Mouse (Mus musculus): ENCODE measurements at regions not wholly inside any gene's neighbourhood (a gene's known extent, or its start where the extent isn't known, plus 50 kb on each side); places are given as distances from the start of the nearest gene placed in this dataset.

DNA sequence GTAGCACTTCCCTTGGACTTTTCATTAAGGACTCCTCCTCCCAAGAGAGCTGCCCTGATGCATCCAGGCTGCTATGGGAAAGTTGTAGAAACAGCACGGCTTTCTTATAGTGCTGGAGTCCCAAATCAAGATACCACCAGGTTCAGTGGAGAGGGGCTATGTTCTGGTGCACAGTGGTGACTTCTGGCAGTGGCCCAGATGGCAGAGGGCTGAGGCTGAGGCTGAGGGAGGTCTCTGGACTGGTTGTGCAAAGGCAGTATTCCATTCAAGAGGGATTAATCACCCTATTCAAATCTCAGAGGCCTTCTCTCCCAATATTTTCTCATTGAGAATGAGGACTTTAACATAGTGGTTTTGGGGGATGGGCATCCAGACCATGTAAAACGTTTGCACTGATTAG, 82.3 kb upstream of the Mki67 start:
- TF ChIP-seq CTCF (IDR thresholded peaks at IDR 0.05): no peak
- TF ChIP-seq POLR2A (IDR thresholded peaks at IDR 0.05; ENCODE audit: insufficient read depth, low read depth, low read length): no peak
- no peak for TF ChIP-seq EP300 (IDR thresholded peaks at IDR 0.05; ENCODE audit: insufficient read depth, low read depth, low read length)
